Mouse (Mus musculus) CD4-positive helper T cell, adult 2 months (primary cell): ENCODE results near the gene Elf3.
"Not testable (repeated sequence)": the region's sequence is repeated elsewhere in the genome, so short reads cannot be mapped to it uniquely, and the experiment has no call there.

Experiments
- DNase-seq: peaks from one replicate; pipeline ENCODE4 v3.0.0-alpha.2; 2012; ENCODE audit warnings: low read depth, missing footprints, low spot score

The Elf3 gene

DNA sequence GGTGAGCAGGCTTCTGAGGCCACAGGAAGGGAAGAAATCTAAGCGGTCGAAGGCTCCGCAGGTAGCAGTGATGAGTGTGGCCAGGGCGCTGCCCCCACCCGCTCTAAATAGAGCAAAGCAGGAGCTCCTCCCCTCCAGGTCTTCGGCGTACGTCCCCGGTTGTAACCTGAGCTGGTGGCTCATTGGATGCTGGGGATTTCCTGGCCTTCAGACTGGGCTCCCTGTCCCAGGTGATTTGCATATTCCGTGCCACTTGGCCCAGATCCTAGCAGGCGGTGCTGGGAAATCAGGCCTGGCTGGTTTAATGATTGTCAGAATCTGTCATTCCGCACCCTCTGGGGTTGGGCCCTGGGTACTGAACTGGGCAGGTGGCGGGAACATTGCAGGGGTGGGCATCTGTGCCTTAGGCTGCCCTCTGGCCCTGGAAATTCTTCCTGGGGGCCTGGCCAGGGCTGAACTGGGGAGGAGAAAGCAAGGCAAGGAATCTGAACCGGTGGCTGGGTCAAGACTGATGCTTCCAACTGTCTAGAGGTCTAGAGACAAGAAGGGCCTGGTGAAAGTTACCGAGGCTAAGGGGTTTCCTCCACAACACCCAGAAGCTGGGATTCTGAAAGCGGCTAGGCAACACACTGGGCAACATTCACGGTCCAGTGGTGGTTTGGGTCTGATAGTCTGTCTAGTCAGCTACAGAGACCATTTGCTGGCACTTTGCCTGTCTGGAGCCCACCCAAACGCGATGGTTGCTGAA lies at the start of gene Elf3:
Gene Elf3, minus strand, starts transcription at position 189 of the 748 bp plus-strand sequence.
- DNase-seq: no peak

DNA sequence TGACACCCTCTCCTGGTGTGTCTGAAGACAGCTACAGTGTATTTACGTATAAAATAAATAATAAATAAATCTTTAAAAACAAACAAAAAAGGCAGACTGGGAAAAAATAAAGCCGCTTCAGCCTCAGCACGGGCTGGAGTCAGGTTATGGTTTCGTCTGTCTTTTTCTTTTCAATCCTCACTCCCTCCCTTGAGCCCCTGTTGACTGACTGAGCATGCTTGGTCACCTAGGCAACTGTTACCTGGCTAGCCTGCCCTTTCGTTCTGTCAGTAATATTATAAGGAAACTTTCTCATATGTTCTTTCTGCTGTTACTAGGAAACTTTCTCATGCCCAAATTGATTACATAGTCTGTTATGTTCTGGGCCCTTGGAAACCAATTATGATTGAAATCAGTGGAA lies 32.5 kb upstream of the Elf3 start:
- DNase-seq: no peak

DNA sequence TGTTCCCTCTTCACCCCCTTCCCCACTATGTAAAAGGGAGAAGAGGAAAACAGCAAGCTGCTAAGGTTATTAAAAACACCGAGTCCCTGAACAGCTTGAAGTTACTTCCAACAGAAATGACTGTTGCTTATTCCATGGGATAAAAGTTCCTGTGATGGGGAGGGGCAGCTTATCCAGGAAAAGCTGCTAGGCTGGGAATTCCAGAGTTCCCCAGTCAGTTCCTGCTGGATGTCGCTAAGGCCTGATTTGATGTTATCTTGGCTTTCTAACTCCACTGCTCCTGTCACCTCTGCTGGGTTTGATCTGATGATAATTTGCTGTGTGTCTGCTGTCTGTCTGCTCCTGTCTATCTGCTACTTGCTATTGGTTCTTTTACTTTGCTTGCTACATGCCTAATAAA lies 27.9 kb upstream of the Elf3 start:
- no peak for DNase-seq

DNA sequence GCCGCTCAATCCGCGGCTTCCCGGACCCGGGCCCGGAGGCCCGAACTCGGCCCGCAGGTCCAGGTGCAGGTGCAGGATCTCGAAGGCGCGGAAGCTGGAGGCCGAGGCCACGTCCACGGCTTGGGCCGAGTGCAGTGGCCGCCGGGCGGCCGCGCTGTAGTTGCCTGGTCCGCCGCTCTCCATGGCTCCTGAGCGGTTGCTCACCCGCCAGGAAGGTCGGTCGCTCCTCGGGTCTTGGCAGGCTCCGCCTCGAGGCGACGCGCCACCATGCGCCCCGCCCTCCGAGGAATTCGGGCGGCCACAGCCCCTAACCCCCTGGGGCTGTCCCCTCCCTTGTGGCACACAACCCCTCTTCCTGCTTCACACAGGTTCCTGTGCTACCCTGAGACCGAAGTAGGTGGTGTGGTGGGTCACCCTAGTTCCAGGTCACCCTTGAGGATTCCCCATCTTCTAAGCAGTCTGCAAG lies 25.5 kb upstream of the Elf3 start, which contains the start of gene Rnpep:
Gene Rnpep, minus strand, starts transcription at position 259 of the 466 bp plus-strand sequence.
- peak; percentile 78 for DNase-seq

DNA sequence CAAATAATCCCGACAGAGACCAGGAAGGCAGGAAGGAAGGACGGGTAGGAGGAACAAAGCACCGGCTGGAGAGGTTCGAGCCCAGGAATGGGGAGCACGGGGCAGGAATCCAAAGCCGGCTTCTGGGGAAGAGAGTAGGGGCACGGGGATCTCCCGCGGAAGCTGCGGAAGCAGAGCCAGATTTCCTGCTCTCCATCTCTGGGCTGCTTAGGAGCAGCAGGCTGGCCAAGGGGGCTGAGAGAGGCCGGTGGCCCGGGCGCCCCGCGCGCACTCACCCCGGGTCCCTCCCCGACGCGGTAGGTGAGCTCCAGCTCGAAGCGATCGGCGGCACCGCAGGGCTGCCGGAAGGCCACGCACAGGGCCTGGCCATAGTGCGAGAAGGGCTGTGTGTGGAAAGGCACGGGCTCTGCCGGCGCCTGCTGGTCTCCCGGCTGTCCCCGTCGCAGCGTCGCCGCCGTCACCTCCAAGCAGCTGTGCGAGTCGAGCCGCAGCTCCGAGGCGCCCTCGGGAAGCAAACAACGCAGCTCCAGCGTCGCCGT lies 25.0 kb upstream of the Elf3 start:
- DNase-seq: no peak

DNA sequence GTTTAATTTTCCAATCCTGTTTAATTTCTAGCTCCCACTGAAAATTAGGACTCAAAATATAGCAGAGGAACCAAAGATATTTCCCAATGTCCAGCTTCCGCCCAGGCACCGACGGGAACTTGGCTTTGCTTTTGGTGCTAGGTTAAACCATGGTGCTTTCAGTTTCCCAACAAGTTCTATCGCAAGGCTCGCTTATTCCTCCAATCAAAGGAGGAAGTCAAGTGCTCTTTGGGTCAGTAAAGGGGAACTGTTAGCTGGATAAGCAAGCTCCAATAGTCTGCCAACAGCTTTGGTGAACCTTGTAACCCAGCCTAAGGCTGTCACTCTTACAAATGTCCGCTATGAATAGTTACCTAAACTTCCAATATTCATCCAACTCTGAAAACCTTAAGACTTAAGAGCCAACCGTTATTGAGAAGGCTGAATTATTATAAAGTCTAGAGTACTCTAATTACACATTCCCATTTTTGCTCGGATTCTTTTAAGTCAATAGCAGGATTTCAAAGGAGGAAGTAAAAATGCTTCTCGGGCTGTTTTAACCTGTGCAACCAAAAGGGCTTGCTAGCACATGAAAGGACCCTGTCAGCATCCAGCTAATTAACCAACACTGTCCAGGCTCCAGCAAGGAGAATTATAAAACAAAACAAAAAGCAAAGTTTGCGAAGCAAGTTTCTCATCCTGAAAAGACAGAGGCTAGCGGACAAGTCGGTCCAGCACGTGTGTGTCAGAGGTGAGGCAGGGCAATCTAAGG lies 24.3 kb upstream of the Elf3 start:
- DNase-seq: peak; percentile 21

DNA sequence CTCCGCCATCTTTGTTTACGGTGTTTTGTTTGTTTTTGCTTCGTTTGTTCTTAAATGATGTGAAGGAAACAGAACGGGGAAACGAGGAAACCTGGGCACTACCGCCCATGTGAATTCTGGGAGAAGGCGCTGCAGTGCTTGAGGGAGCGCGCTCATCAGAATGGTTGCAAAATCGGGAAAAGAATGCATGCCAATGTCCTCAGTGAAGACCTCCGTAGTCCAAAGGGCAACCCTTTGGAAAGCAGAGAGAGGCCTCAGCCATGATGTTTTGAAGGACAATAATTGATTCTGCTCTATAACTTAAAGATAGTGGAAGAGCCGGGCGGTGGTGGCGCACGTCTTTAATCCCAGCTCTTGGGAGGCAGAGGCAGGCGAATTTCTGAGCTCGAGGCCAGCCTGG lies 23.5 kb upstream of the Elf3 start:
- DNase-seq: no peak

DNA sequence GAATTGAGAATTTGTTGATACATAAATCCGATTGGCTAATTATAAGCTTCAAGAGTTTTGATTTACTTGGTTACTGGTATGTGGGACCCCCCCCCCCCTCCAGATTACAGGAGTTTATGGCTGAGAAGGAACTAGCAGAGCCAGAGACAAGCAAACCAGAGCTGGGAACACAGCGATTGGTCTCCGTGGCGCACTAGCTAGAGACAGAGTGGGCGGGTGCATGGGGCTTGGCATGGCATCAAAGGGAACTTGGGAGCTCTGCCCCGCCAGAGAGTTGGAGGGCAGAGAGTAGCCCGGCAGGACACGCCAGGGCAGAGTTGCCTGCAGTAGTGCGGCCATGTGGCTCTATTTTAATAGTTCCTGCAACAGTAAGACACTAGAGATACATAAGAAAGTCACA lies 22.3 kb upstream of the Elf3 start:
- no peak for DNase-seq

DNA sequence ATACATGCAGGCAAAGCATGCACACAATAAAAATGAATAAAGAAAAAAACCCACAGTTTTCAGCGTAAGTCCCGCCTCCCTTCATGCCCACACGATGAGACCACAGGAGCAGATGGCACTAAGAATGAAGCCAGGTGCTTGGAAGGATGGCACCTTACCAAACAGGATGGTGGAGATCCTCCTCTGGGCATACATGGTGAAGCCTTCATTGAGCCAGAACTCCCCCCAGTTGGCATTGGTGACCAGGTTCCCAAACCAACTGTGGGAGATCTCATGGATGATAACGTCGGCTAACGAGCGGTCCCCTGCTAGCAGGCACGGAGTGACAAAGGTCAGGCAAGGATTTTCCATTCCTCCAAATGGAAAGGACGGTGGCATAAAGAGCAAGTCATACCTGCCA lies 13.0 kb upstream of the Elf3 start:
- DNase-seq: no peak

DNA sequence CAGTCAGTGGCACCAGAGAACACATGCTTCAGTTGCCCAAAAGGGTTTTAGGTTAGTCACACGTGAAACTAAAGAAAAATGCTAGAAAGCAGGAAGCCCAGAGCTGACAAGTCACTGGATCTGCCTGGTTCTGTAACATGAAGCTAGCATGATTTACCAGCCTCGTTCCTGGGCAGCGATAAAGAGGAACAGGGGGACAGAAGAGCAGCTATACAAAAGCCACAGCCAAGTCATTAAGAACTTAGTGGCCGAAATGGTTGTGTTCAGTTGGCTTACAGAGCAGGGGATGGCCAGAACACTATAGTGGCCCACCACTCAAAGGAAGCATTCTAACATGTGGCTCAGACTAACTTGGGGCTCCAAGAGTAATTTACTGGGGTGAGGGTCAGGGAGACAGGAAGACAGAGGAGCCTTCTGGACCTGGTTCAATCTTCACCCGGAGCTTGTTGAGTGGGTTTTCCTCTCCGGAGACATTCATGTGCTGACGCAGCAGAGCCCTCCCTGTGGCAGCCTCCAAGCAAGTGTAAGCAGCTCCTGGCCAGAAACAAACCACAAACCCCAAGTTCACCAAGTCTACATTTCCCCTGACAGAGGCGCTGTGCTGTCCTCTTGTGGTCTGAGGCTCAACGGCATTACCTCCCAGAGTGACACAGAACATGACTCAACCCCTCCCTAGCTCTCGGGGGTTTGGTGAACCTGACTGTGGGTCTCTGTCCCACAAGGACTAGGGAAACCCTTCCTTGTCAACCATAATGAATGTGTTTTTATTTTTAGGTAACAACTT lies 9.5 kb upstream of the Elf3 start:
- peak; percentile 58 for DNase-seq

DNA sequence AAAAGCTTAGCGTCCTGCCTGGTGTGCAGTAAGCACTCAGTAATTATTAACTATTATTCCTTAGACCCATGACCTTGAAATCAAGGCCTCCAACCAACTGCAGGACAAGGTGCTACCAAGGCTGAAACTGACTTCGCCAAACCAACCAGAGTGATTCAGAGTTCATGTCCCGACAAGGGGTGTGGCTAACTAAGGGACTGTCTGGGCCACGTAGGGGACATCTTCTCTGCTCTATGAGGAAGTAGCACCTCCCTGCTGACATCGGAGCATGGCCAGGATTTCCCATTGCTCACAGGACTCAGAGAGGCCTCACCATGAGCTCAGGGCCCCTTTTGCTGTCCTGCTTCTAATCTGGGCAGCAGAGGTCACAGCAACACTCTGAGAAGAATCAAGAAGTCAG lies 7.5 kb upstream of the Elf3 start:
- no peak for DNase-seq

DNA sequence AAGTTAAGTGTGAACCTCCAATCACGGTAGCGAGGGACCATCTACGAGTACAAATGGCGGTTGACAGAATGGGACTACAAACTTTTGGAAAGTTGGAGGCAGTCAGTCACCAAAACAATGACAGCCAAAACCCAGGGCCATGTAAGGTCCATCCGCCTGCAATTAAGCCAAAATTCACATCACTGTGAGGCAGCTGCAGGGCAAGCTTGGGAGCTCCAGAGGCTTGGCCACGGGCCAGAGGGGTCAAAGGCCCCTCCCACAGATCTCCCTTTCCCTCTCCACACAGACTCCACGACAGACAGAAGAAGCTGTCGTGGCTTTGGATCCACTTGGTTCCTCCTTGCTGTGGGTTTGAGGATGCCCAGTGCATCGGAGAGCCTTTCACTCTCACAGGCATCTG lies 4.9 kb upstream of the Elf3 start:
- DNase-seq: no peak

DNA sequence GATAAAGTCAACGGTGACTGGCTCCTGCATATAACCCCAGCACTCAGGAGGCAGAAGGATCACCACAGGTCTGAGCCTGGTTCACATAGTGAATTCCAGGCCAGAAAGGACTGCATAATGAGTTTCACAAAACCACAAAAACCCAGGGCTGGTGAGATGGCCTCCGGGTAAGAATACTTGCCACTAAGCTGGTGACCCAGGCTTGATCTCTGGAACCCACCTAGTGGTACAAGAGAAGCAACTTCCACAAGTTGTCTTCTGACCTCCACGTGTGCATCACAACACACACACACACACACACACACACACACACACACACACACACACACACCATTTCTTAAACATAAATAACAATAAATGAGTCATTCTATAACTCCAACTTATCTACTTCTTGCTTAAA lies 4.0 kb upstream of the Elf3 start:
- DNase-seq: no peak

DNA sequence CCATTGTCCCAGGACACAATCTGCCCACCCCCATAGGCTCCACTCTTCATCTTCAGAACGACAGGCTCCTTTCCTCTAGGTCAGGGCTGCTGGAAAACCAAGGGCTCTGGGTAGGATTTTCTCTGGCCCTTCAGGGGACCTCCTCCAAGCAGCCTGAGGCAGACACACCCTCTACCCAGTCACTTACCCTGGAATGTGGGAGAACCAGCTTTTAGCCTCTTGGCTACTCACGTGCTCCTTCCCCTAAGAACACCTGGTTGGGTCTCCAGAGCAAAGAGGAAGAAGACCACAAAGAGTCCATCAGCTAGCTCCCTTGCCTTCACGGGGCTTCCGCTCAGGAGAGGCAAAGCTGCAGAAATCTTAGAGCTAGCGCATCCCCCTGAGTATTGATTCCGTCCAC lies 2.6 kb upstream of the Elf3 start:
- no peak for DNase-seq

DNA sequence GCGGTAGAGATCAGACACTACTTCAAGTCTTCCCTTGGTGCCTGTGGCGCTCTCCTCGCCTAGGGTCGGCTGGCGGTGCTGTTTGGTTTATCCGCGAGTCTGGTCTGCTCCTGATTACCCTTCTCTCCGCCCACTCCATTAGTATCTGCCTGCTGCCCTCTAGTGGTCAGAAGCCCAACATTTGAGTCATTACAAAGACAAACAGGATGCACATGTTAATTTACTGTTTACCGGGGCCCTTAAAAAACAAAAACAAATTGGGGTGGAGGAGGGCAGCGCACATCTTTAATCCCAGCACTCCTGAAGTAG lies 714 bp upstream of the Elf3 start:
- DNase-seq: peak; percentile 74

DNA sequence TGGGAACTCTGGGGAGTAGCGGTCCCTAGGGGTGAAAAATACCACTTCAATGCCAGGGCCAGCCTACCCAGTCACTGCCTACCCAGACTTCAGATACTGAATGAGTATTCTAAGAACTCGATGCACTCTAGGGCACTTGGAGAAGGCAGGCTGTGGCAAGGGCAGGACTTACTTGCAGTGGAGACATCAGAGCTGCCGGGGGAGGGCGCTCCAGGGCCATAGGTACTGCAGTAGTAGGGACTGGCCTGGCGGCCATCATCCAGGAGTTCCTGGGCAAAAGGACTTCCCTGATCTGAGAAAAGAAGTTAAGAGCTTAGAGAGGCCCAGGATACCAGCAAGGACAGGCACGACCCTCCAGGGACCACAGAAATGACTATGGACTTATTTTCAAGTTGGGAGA lies 2.1 kb downstream of the Elf3 start:
- DNase-seq: no peak

DNA sequence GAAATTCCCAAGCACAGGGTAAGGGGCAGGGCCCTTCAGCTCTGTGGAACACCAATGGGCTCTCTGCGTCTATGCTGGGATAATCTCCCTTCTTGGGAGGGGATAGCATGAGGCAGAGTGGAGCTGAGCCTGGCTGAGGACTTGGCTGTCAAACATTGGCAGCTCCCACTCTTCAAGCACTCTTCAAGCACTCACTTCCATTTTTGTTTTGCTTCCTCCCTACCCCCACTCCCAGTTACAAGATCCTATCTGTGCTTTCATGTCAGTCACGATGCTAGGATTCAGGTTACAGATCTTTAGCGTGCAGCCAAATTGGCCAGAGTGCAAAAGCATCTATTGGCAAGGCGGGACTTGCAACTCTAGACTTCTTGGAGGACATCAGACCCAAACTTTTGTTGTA lies 5.5 kb downstream of the Elf3 start:
- no peak for DNase-seq

DNA sequence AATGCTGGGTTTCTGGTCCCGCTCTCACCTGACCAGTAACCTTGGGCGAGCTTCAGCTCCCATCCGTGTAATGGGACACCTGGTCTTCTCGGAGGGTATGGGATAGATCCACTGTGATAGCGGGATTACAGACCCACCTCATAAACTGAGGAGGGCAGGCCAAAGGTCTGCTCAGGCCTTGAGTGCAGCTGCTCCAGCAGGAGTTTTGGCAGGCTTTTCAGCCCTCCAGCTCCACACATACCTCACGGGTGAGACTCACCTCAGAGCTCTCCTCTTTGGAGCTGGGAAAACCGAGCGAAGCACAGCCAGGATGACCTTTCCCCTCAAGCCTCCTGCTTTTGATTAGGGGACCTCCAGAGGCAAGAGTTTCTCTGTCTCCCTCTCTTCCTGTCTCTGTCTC lies 7.0 kb downstream of the Elf3 start:
- DNase-seq: no peak

DNA sequence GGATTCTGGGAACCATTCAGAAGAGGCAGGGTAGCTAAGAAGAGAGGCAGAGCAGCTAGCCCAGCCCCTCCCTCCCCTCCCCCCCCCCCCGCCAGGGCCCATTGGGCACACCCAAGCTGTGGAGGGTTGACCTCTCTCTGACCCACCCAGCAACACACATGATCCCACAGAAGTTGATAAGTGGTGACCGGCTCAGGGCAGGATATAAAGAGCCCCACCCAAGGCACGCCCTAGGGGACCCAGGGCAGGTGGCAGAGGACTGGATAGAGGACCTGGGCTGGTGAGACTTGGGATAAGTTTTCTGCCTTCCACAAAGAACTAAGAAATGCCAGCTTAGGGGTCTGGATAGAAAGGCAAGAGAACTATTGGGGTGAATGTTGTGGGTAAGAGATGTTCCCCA lies 7.7 kb downstream of the Elf3 start:
- no peak for DNase-seq

DNA sequence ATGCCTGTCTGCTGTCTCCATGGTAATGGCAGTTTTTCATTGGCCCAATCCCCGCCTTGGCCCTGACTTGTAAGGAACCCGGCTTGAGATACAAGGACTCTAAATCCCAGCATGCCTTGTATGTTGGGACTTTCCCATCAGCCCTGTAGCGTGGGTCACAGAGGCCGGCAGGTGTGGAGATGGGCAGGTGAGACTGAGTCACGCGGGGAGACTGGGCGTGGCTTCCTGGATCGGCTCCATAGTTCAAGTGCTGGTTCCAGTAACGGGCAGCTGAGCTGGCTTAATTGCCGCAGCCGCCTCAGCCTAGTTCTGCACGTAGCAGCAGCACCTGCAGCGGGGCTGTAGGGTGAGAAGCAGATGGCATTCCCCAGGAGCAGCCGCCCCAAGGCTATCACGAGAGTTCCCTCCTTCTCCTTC lies 9.9 kb downstream of the Elf3 start:
- DNase-seq: no peak

DNA sequence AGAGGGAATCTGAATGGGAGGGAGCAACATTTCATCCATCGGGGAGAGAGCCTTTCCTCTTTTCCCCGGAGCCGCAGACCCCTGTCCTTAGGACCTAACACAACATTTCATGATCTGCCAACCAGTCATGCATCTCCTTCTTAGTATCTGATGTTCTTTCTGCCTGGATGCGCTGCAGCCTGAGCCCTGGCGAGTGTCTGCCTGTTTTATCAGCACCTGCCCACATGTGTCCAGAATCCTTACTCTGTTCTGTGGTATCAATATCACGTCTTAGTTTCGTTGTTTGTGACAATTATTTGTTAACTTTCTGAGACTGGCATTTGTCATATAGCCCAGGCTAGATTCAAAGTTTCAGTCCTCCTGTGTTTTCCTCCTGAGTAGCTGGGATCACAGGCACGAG lies 14.4 kb downstream of the Elf3 start:
- no peak for DNase-seq

DNA sequence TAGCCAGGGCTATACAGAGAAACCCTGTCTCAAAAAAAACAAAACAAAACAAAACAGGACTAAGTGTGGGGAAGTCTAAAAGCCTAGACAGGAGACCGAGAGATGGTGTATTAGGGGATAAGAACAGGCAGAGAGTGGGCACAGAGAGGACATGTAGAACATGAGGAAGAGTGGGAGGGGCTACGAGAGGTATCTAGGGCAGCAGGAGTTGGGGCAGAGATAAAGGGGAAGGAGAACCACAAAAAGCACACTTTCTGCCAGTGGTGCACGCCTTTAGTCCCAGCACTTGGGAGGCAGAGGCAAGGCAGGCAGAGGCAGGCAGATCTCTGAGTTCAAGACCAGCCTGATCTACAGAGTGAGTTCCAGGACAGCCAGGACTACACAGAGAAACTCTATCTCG lies 18.2 kb downstream of the Elf3 start:
- not testable (repeated sequence) for DNase-seq
